Mouse (Mus musculus) kidney, adult 18-20 months (tissue): ENCODE data around the gene Rhox2h.
"Not testable (repeated sequence)": the region's sequence is repeated elsewhere in the genome, so short reads cannot be mapped to it uniquely, and the experiment has no call there.

ENCODE experiments used
- DNase-seq: peaks from one replicate; pipeline ENCODE4 v3.0.0; 2021

The Rhox2h gene

DNA sequence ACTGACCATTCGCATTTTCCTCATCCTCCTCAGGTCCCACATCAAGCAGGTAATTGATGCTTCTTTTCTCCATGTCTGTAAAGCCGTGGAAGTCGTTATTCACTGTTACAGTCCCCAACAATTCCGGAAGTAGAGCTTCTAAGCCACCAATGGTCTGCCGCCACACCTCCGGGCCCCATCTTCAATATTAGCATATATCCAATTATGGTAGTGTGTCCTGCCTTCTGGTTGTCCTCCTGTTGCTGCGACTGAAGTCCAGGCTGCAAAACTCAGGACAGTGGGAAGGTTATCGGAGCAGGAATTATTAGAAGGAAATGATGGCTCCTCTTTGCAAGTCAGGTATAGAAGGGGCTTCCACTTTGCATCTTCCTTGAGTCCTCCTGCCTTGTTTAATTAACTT, at the start of gene Rhox2h:
TSS of gene Rhox2h (minus strand) at position 101 of the 400 bp plus-strand sequence.
- DNase-seq: not testable (repeated sequence)

DNA sequence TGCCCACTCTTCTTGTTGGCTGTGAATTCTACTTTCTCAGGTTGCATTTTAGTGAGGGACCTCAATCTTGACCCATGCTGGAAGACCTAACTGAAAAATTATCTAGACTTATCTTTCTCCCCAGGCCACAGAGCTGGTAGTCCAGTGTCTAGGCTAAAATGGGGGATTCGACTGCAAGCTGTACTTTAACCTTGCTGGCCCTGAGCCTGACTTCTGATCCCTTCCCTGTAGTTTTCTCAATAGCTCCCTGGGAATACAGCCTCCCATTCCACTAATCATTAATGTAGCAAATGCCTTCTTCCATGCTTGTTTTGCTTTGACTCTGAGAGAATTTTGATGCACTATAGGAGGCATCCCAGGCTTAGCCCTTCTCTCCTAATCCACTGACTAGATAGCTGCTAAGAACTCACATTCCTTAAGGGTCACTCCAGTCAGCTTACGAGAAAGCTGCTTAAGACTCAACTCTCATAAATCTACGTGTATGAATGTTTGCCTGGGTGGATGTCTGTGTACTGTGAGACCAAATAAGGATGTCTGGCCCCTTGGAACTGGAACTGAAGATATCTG, 28.8 kb upstream of the Rhox2h start:
- peak; percentile 23 for DNase-seq

DNA sequence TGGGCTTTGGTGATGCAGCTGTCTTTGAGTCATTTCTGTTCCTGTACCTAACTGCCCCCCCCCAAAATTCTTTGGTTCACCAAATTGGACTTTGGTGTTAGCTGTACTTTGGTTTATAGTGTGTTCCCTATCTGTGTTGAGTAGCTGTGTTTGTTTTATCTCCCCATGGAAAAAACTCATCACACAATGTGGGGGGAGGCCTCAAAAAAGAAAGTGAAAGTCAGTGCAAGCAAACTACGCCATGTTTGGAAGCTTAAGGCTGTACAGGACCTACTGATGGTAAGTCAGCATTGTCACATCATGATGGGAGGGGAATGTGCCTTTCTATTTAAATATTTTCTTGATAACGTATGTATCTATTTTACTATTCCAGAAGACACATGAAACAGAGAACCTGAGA, 19.2 kb upstream of the Rhox2h start:
- no peak for DNase-seq

GRCm38 (mm10) chrX:37683031-37683715, 10.1 kb upstream of the Rhox2h start:
- DNase-seq: no peak

- not testable (repeated sequence) for DNase-seq
These were observed 4.4 kb downstream of the Rhox2h start, which contains the start of gene Rhox3h for GRCm38 (mm10) chrX:37668664-37669063. Gene Rhox3h (minus strand): TSS chrX:37668764.

DNA sequence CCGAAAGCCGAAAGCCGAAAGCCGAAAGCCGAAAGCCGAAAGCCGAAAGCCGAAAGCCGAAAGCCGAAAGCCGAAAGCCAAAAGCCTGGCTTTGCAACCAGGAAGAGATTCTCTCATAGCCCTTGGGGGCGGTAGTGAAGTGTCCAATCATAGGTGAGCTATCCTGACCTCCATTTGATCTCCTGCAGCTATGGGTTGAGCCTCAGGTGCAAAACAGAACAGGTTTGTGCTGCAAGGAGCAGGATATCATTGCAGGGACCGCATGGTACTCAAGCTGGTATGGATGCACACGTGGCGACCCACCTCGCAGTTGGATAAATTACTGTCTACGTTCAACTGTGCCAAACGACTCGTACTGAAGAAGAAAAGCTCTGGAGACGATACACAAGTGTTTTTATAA, 21.9 kb downstream of the Rhox2h start, which contains the start of gene Rhox4g:
TSS of gene Rhox4g (minus strand) at position 101 of the 400 bp plus-strand sequence.
- DNase-seq: not testable (repeated sequence)

- DNase-seq: not testable (repeated sequence)
These were observed 29.7 kb downstream of the Rhox2h start, which contains the start of gene Rhox2g for GRCm38 (mm10) chrX:37643370-37643769. Gene Rhox2g (minus strand): TSS chrX:37643470.

- not testable (repeated sequence) for DNase-seq
These were observed 44.6 kb downstream of the Rhox2h start, which contains the start of gene Rhox3g for GRCm38 (mm10) chrX:37628512-37628911. Gene Rhox3g (minus strand): TSS chrX:37628612.
